28 mouse cellular contexts compared by ENCODE assay signal in the genomic region with DNA sequence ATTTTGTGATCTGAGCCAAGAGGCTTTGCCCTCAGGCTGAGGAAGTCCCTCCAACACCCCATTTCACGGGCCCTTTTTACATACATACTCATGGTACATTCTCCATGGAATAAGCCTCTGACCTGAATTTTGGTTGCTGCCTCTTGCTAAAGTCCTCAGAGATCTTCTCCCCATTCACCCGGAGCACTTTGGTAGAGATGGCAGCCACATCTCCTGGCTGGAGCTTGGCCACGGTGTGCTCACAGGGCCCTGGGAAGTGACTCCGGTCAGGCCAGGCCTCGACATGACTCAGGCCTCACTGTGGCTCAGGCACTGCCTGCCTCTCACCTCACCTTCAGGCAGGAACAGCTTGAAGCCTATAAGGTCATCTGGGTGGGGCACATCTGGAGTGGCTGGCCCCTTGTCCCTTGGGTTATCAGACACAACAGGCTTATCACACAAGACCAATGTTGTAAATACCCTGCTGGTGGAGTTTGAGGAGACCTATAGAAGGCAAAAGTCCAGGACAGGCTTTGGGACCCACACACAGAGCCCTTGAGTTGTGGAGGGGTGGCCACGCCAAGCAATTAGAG. TPM values are rescaled to one million over a fixed set of nuclear protein-coding genes. Genes with fewer than 3 reads are reported as not detected.
DNase-seq lines count a peak whose midpoint lies in the region; ATAC-seq and TF ChIP-seq lines count a peak whose summit lies in the region.
"Had no signal": no experiment of that assay in that cellular context is flagged by ENCODE, and none has a peak within 500 bp of the region (broad histone marks: within the 10 kb centered on the region; RNA-seq: fewer than 3 reads in every experiment).

No protein-coding gene starts in this region.

- no peak overlapping the region for H3K9ac ChIP-seq in intestine, postnatal 0 days (ENCODE audit: low read depth, low read length)
- no peak overlapping the region for H3K9ac ChIP-seq in intestine, embryonic 16.5 days (ENCODE audit: low read depth, low read length)
- peak overlapping the region; percentile 35 for H3K9ac ChIP-seq in liver, embryonic 11.5 days (ENCODE audit: low read depth, low read length)
- H3K9ac ChIP-seq: embryonic facial prominence, embryonic 12.5 days; lung, embryonic 15.5 days; neural tube, embryonic 12.5 days had no signal

- H3K79me2 ChIP-seq in myocyte (ENCODE audit: control insufficient read depth, insufficient read depth): peaks cover 17% of the 10 kb centered on the region

- no peak for ATAC-seq in erythroblast, adult 5-6 weeks (replicated peaks; ENCODE audit: low FRiP score, poor library complexity, severe bottlenecking)
- ATAC-seq in intestine, postnatal 0 days: peak; percentile 12; the same call in 1 of the 2 replicates
- no peak for ATAC-seq in intestine, embryonic 16.5 days
- peak; percentile 39 for ATAC-seq in liver, embryonic 11.5 days (replicated peaks; ENCODE audit: low FRiP score)
- ATAC-seq: CD4-positive, CD25-positive, alpha-beta regulatory T cell, adult 4 months; forebrain, embryonic 16.5 days; hindbrain, postnatal 0 days had no signal

- peaks cover 53% of the 10 kb centered on the region for H3K4me1 ChIP-seq in erythroblast, embryonic 14.5 days (ENCODE audit: control insufficient read depth)
- H3K4me1 ChIP-seq in intestine, postnatal 0 days (replicated peaks; ENCODE audit: control insufficient read depth, insufficient read depth, low read length): peaks cover 7% of the 10 kb centered on the region
- H3K4me1 ChIP-seq in intestine, embryonic 16.5 days (ENCODE audit: control insufficient read depth, insufficient read depth, low read length): peaks cover 11% of the 10 kb centered on the region
- H3K4me1 ChIP-seq in liver, embryonic 11.5 days (replicated peaks; ENCODE audit: control insufficient read depth, insufficient read depth, low read length): peaks cover 24% of the 10 kb centered on the region

- no peak for TF ChIP-seq CTCF in intestine, postnatal 0 days (IDR thresholded peaks at IDR 0.05; ENCODE audit: low read depth)

- H3K4me3 ChIP-seq in erythroblast, embryonic 14.5 days (replicated peaks): peak overlapping the region; percentile 35
- H3K4me3 ChIP-seq in intestine, postnatal 0 days (ENCODE audit: low read depth, low read length): no peak overlapping the region
- H3K4me3 ChIP-seq in intestine, embryonic 16.5 days (ENCODE audit: low read length): no peak overlapping the region
- H3K4me3 ChIP-seq in liver, embryonic 11.5 days (ENCODE audit: low read depth, low read length): no peak overlapping the region
- H3K4me3 ChIP-seq in myocyte: no peak overlapping the region
- H3K4me3 ChIP-seq: embryonic facial prominence, embryonic 12.5 days; left cerebral cortex, adult 2 months; lung, embryonic 15.5 days; neural tube, embryonic 12.5 days had no signal

- no peak for DNase-seq in liver, embryonic 11.5 days (ENCODE audit: low spot score)
- DNase-seq in left cerebral cortex, adult 11 months (ENCODE audit: low spot score): no peak
- DNase-seq: cerebellum, adult 18-20 months; cerebellum, postnatal 14 days; gastrocnemius, postnatal 14 days; heart, adult 11 months; kidney, adult 11 months; kidney, postnatal 4 days; layer of hippocampus, adult 9-11 months; lung, postnatal 36 days; midbrain, embryonic 14.5 days; right cerebral cortex, postnatal 14 days; thymus, adult 2 months; thymus, postnatal 4 days had no signal

- peaks cover 81% of the 10 kb centered on the region for H3K36me3 ChIP-seq in erythroblast, embryonic 14.5 days (ENCODE audit: control insufficient read depth)
- peaks cover 67% of the 10 kb centered on the region for H3K36me3 ChIP-seq in intestine, postnatal 0 days (ENCODE audit: control insufficient read depth, insufficient read depth)
- peaks cover 29% of the 10 kb centered on the region for H3K36me3 ChIP-seq in intestine, embryonic 16.5 days (ENCODE audit: control insufficient read depth, insufficient read depth, low read length)
- peaks cover 30% of the 10 kb centered on the region; the same call in 1 of the 2 replicates for H3K36me3 ChIP-seq in liver, embryonic 11.5 days (ENCODE audit: control insufficient read depth, insufficient read depth, low read length)
- peaks cover 5% of the 10 kb centered on the region for H3K36me3 ChIP-seq in myocyte (ENCODE audit: control insufficient read depth, insufficient read depth)

- 69% methylated on average over 6 of the region's 6 CpGs for WGBS in intestine, postnatal 0 days
- 84% methylated on average over 6 of the region's 6 CpGs for WGBS in intestine, embryonic 16.5 days
- WGBS in liver, embryonic 11.5 days: 72% methylated on average over 6 of the region's 6 CpGs

- H3K9me3 ChIP-seq in erythroblast, embryonic 14.5 days (ENCODE audit: control insufficient read depth, low read length): no peaks in the 10 kb centered on the region
- H3K9me3 ChIP-seq in intestine, postnatal 0 days (ENCODE audit: control insufficient read depth): no peaks in the 10 kb centered on the region
- H3K9me3 ChIP-seq in intestine, embryonic 16.5 days (ENCODE audit: control insufficient read depth, low read length): no peaks in the 10 kb centered on the region
- no peaks in the 10 kb centered on the region for H3K9me3 ChIP-seq in liver, embryonic 11.5 days (ENCODE audit: control insufficient read depth, low read length)
- H3K9me3 ChIP-seq: embryonic facial prominence, embryonic 12.5 days; lung, embryonic 15.5 days; megakaryocyte, embryonic 14.5 days; neural tube, embryonic 12.5 days had no signal

- no peak for TF ChIP-seq POLR2A in myocyte (IDR thresholded peaks at IDR 0.05; ENCODE audit: insufficient read length, low read depth)

- no peak overlapping the region for H3K27ac ChIP-seq in intestine, postnatal 0 days (ENCODE audit: low read depth, low read length)
- no peak overlapping the region for H3K27ac ChIP-seq in intestine, embryonic 16.5 days (ENCODE audit: low read length)
- peak overlapping the region; percentile 51 for H3K27ac ChIP-seq in liver, embryonic 11.5 days (ENCODE audit: low read depth, low read length)
- H3K27ac ChIP-seq: embryonic facial prominence, embryonic 12.5 days; hindbrain, postnatal 0 days; left cerebral cortex, adult 2 months; lung, embryonic 15.5 days; neural tube, embryonic 12.5 days; stomach, postnatal 0 days had no signal

- no peak overlapping the region for H3ac ChIP-seq in myocyte (ENCODE audit: control insufficient read depth, insufficient read length)

- H3K27me3 ChIP-seq in erythroblast, embryonic 14.5 days (ENCODE audit: control insufficient read depth): no peaks in the 10 kb centered on the region
- H3K27me3 ChIP-seq in intestine, postnatal 0 days (replicated peaks; ENCODE audit: control insufficient read depth, insufficient read depth, low read length): no peaks in the 10 kb centered on the region
- no peaks in the 10 kb centered on the region for H3K27me3 ChIP-seq in intestine, embryonic 16.5 days (replicated peaks; ENCODE audit: control insufficient read depth, insufficient read depth, low read length)
- H3K27me3 ChIP-seq in liver, embryonic 11.5 days (replicated peaks; ENCODE audit: control insufficient read depth, insufficient read depth, low read length): no peaks in the 10 kb centered on the region
- H3K27me3 ChIP-seq in myocyte (ENCODE audit: control insufficient read depth, insufficient read depth, insufficient read length): no peaks in the 10 kb centered on the region
- H3K27me3 ChIP-seq: embryonic facial prominence, embryonic 12.5 days; lung, embryonic 15.5 days; megakaryocyte, embryonic 14.5 days; neural tube, embryonic 12.5 days had no signal

- H3K4me2 ChIP-seq in intestine, postnatal 0 days (replicated peaks; ENCODE audit: low read depth): no peak overlapping the region
- no peak overlapping the region for H3K4me2 ChIP-seq in intestine, embryonic 16.5 days (ENCODE audit: low read depth, low read length)
- peak overlapping the region; percentile 24 for H3K4me2 ChIP-seq in liver, embryonic 11.5 days
- H3K4me2 ChIP-seq in myocyte (ENCODE audit: low read depth): no peak overlapping the region
- H3K4me2 ChIP-seq: embryonic facial prominence, embryonic 12.5 days; lung, embryonic 15.5 days; neural tube, embryonic 12.5 days had no signal

RNA-seq across cellular contexts. Expression of gene Dxo, which starts 4.0 kb away (rescaled TPM):
- 15.3 and 22.0 TPM in 2 replicates for polyA plus RNA-seq in erythroblast, embryonic 14.5 days (2012)
- 6.5 and 6.9 TPM in 2 replicates for total RNA-seq in erythroblast, adult 5-6 weeks (2015; ENCODE audit: low replicate concordance)
- total RNA-seq in erythroblast, adult 5-6 weeks (2017; ENCODE audit: low replicate concordance): 3.5 and 19.9 TPM in 2 replicates
- polyA plus RNA-seq in intestine, postnatal 0 days (2015; fragmentation: Nextera tagmentation; extraction: Ambion mirVana): 42.5 and 44.2 TPM in 2 replicates
- polyA plus RNA-seq in intestine, embryonic 16.5 days (2015; fragmentation: Nextera tagmentation; extraction: Ambion mirVana): 53.6 and 59.0 TPM in 2 replicates
- polyA plus RNA-seq in liver, embryonic 11.5 days (2014; fragmentation: Nextera tagmentation; extraction: Ambion mirVana): 55.4 and 56.3 TPM in 2 replicates
- polyA plus RNA-seq in myocyte (2012; fragmentation: generic; extraction: Trizol): 25.7 TPM

RNA-seq across cellular contexts. Expression of gene Stk19, which starts 4.1 kb away (rescaled TPM):
- polyA plus RNA-seq in erythroblast, embryonic 14.5 days (2012): 6.3 and 6.7 TPM in 2 replicates
- total RNA-seq in erythroblast, adult 5-6 weeks (2015; ENCODE audit: low replicate concordance): 8.3 and 8.6 TPM in 2 replicates
- 5.9 TPM in 2 replicates for total RNA-seq in erythroblast, adult 5-6 weeks (2017; ENCODE audit: low replicate concordance)
- 29.1 and 34.0 TPM in 2 replicates for polyA plus RNA-seq in intestine, postnatal 0 days (2015; fragmentation: Nextera tagmentation; extraction: Ambion mirVana)
- polyA plus RNA-seq in intestine, embryonic 16.5 days (2015; fragmentation: Nextera tagmentation; extraction: Ambion mirVana): 24.0 and 26.5 TPM in 2 replicates
- 25.1 and 27.1 TPM in 2 replicates for polyA plus RNA-seq in liver, embryonic 11.5 days (2014; fragmentation: Nextera tagmentation; extraction: Ambion mirVana)
- 29.9 TPM for polyA plus RNA-seq in myocyte (2012; fragmentation: generic; extraction: Trizol)

RNA-seq across cellular contexts. Expression of gene Skiv2l, which starts 9.2 kb away (rescaled TPM):
- 6.7 and 8.9 TPM in 2 replicates for polyA plus RNA-seq in erythroblast, embryonic 14.5 days (2012)
- 4.8 and 9.8 TPM in 2 replicates for total RNA-seq in erythroblast, adult 5-6 weeks (2015; ENCODE audit: low replicate concordance)
- 16.0 and 20.4 TPM in 2 replicates for total RNA-seq in erythroblast, adult 5-6 weeks (2017; ENCODE audit: low replicate concordance)
- 18.3 and 20.8 TPM in 2 replicates for polyA plus RNA-seq in intestine, postnatal 0 days (2015; fragmentation: Nextera tagmentation; extraction: Ambion mirVana)
- polyA plus RNA-seq in intestine, embryonic 16.5 days (2015; fragmentation: Nextera tagmentation; extraction: Ambion mirVana): 39.2 and 44.9 TPM in 2 replicates
- 43.7 and 44.8 TPM in 2 replicates for polyA plus RNA-seq in liver, embryonic 11.5 days (2014; fragmentation: Nextera tagmentation; extraction: Ambion mirVana)
- polyA plus RNA-seq in myocyte (2012; fragmentation: generic; extraction: Trizol): 38.4 TPM

RNA-seq across cellular contexts. Expression of gene Nelfe, which starts 9.4 kb away (rescaled TPM):
- polyA plus RNA-seq in erythroblast, embryonic 14.5 days (2012): 30.9 and 32.9 TPM in 2 replicates
- 23.0 and 30.0 TPM in 2 replicates for total RNA-seq in erythroblast, adult 5-6 weeks (2015; ENCODE audit: low replicate concordance)
- 16.3 and 19.7 TPM in 2 replicates for total RNA-seq in erythroblast, adult 5-6 weeks (2017; ENCODE audit: low replicate concordance)
- polyA plus RNA-seq in intestine, postnatal 0 days (2015; fragmentation: Nextera tagmentation; extraction: Ambion mirVana): 55.7 and 57.8 TPM in 2 replicates
- polyA plus RNA-seq in intestine, embryonic 16.5 days (2015; fragmentation: Nextera tagmentation; extraction: Ambion mirVana): 104 TPM in 2 replicates
- polyA plus RNA-seq in liver, embryonic 11.5 days (2014; fragmentation: Nextera tagmentation; extraction: Ambion mirVana): 108 and 114 TPM in 2 replicates
- polyA plus RNA-seq in myocyte (2012; fragmentation: generic; extraction: Trizol): 60.0 TPM

RNA-seq across cellular contexts. Expression of gene Cfb, which starts 21.5 kb away (rescaled TPM):
- 0.11 TPM in 1 of 2 replicates, not detected in the other for polyA plus RNA-seq in erythroblast, embryonic 14.5 days (2012)
- total RNA-seq in erythroblast, adult 5-6 weeks (2015; ENCODE audit: low replicate concordance): not detected in 2 replicates
- total RNA-seq in erythroblast, adult 5-6 weeks (2017; ENCODE audit: low replicate concordance): 0.43 and 0.56 TPM in 2 replicates
- 84.8 and 94.9 TPM in 2 replicates for polyA plus RNA-seq in intestine, postnatal 0 days (2015; fragmentation: Nextera tagmentation; extraction: Ambion mirVana)
- polyA plus RNA-seq in intestine, embryonic 16.5 days (2015; fragmentation: Nextera tagmentation; extraction: Ambion mirVana): 95.8 and 107 TPM in 2 replicates
- 67.6 and 74.9 TPM in 2 replicates for polyA plus RNA-seq in liver, embryonic 11.5 days (2014; fragmentation: Nextera tagmentation; extraction: Ambion mirVana)
- polyA plus RNA-seq in myocyte (2012; fragmentation: generic; extraction: Trizol): 0.37 TPM

Comparison
In these comparisons a context has a peak if more than half of its experiments do, and no peak if none do; other contexts are left out.
1. ATAC-seq: peak in intestine, postnatal 0 days (single experiment) and liver, embryonic 11.5 days (single experiment); none in erythroblast, adult 5-6 weeks (single experiment) and intestine, embryonic 16.5 days (single experiment).